Mouse (Mus musculus): ENCODE measurements around the gene Sdad1.

- TF ChIP-seq POLR2A (IDR thresholded peaks at IDR 0.05; ENCODE audit: borderline replicate concordance, insufficient read depth, low read length) (no peak), CTCF (IDR thresholded peaks at IDR 0.05; ENCODE audit: borderline replicate concordance, insufficient read depth, low read depth, low read length) (no peak)
Measured at GRCm38 (mm10) chr5:92331122-92331521, 20.8 kb upstream of the Sdad1 start.

All from cerebellum, adult 2 months (tissue).